Comparison of ENCODE assay signal across 9 mouse cellular contexts in the genomic region with DNA sequence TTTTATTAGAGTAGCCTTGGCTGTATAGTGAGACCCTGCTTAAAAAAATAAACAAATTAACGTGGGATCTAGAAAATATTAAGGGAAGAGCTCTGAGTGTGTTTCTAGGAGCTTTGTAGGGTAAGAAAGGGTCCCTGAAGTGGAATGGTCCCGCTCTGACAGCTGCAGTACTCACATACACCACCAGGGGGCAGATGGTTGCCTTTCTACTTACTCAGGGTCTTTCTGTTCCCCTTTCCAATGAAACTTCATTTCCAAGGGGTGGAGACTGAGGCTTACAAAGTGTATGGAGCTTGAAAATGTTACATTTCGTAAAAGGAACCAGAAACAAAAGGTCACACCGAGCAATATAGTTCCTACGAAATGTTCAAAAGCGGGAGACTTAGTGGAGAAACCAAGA. TPM values are rescaled to one million over a fixed set of nuclear protein-coding genes. Genes with fewer than 3 reads are reported as not detected.
DNase-seq lines count a peak whose midpoint lies in the region; ATAC-seq and TF ChIP-seq lines count a peak whose summit lies in the region.
"Had no signal": no experiment of that assay in that cellular context is flagged by ENCODE, and none has a peak within 500 bp of the region (broad histone marks: within the 10 kb centered on the region; RNA-seq: fewer than 3 reads in every experiment).

No protein-coding gene starts in this region.

- WGBS in kidney, embryonic 16.5 days, result 9% methylated on average over 6 of the region's 6 CpGs
- 8% methylated on average over 6 of the region's 6 CpGs for WGBS in embryonic facial prominence, embryonic 15.5 days
- WGBS in intestine, postnatal 0 days, result 10% methylated on average over 6 of the region's 6 CpGs
- WGBS in limb, embryonic 15.5 days, result 9% methylated on average over 6 of the region's 6 CpGs

- peaks cover 22% of the 10 kb centered on the region for H3K4me1 ChIP-seq in kidney, embryonic 16.5 days (ENCODE audit: insufficient read depth, low read length)
- H3K4me1 ChIP-seq in embryonic facial prominence, embryonic 15.5 days, result peaks cover 38% of the 10 kb centered on the region
- H3K4me1 ChIP-seq in intestine, postnatal 0 days (replicated peaks; ENCODE audit: control insufficient read depth, insufficient read depth, low read length), result no peaks in the 10 kb centered on the region
- peaks cover 35% of the 10 kb centered on the region for H3K4me1 ChIP-seq in limb, embryonic 15.5 days

- peak; percentile 89 for TF ChIP-seq CTCF in intestine, postnatal 0 days (IDR thresholded peaks at IDR 0.05; ENCODE audit: low read depth)

- no peak overlapping the region for H3K4me3 ChIP-seq in kidney, embryonic 16.5 days (ENCODE audit: low read length)
- no peak overlapping the region for H3K4me3 ChIP-seq in embryonic facial prominence, embryonic 15.5 days (replicated peaks)
- H3K4me3 ChIP-seq in intestine, postnatal 0 days (ENCODE audit: low read depth, low read length), result no peak overlapping the region
- no peak overlapping the region for H3K4me3 ChIP-seq in limb, embryonic 15.5 days
- H3K4me3 ChIP-seq: hindbrain, embryonic 15.5 days had no signal

- ATAC-seq in kidney, embryonic 16.5 days (ENCODE audit: low FRiP score, low TSS enrichment), result no peak
- ATAC-seq in embryonic facial prominence, embryonic 15.5 days (ENCODE audit: insufficient number of reproducible peaks, low FRiP score, low TSS enrichment, low read depth), result no peak
- no peak for ATAC-seq in intestine, postnatal 0 days
- ATAC-seq in limb, embryonic 15.5 days (ENCODE audit: insufficient number of reproducible peaks, low FRiP score, low TSS enrichment, low read depth), result no peak

- no peaks in the 10 kb centered on the region for H3K36me3 ChIP-seq in kidney, embryonic 16.5 days (ENCODE audit: insufficient read depth, low read length)
- no peaks in the 10 kb centered on the region for H3K36me3 ChIP-seq in embryonic facial prominence, embryonic 15.5 days
- H3K36me3 ChIP-seq in intestine, postnatal 0 days (ENCODE audit: control insufficient read depth, insufficient read depth), result no peaks in the 10 kb centered on the region
- no peaks in the 10 kb centered on the region for H3K36me3 ChIP-seq in limb, embryonic 15.5 days
- H3K36me3 ChIP-seq: hindbrain, embryonic 15.5 days had no signal

- peak; percentile 85 for DNase-seq in kidney, adult 18-20 months
- peak; percentile 81 for DNase-seq in adrenal gland, postnatal 14 days
- peak; percentile 70 for DNase-seq in ovary, postnatal 10 days (ENCODE audit: low spot score)
- peak; percentile 68 for DNase-seq in thymus, postnatal 25 days

- no peak overlapping the region for H3K27ac ChIP-seq in kidney, embryonic 16.5 days (ENCODE audit: low read length)
- no peak overlapping the region for H3K27ac ChIP-seq in embryonic facial prominence, embryonic 15.5 days (replicated peaks)
- H3K27ac ChIP-seq in intestine, postnatal 0 days (ENCODE audit: low read depth, low read length), result no peak overlapping the region
- no peak overlapping the region for H3K27ac ChIP-seq in limb, embryonic 15.5 days
- H3K27ac ChIP-seq: hindbrain, embryonic 15.5 days had no signal

- no peaks in the 10 kb centered on the region for H3K9me3 ChIP-seq in kidney, embryonic 16.5 days (ENCODE audit: low read length)
- no peaks in the 10 kb centered on the region for H3K9me3 ChIP-seq in embryonic facial prominence, embryonic 15.5 days (replicated peaks)
- H3K9me3 ChIP-seq in intestine, postnatal 0 days (ENCODE audit: control insufficient read depth), result no peaks in the 10 kb centered on the region
- no peaks in the 10 kb centered on the region for H3K9me3 ChIP-seq in limb, embryonic 15.5 days
- H3K9me3 ChIP-seq: hindbrain, embryonic 15.5 days had no signal

- no peak overlapping the region for H3K9ac ChIP-seq in kidney, embryonic 16.5 days (replicated peaks; ENCODE audit: low read length)
- H3K9ac ChIP-seq in embryonic facial prominence, embryonic 15.5 days, result no peak overlapping the region
- H3K9ac ChIP-seq in intestine, postnatal 0 days (ENCODE audit: low read depth, low read length), result no peak overlapping the region
- no peak overlapping the region for H3K9ac ChIP-seq in limb, embryonic 15.5 days
- H3K9ac ChIP-seq: hindbrain, embryonic 15.5 days had no signal

- H3K4me2 ChIP-seq in kidney, embryonic 16.5 days (replicated peaks; ENCODE audit: low read depth, low read length), result no peak overlapping the region
- 0 out of 2 replicates have a peak overlapping the region, but pooled peaks have one; percentile 24 for H3K4me2 ChIP-seq in embryonic facial prominence, embryonic 15.5 days (replicated peaks)
- H3K4me2 ChIP-seq in intestine, postnatal 0 days (replicated peaks; ENCODE audit: low read depth), result no peak overlapping the region
- H3K4me2 ChIP-seq in limb, embryonic 15.5 days, result peak overlapping the region; percentile 10; the same call in 1 of the 2 replicates
- H3K4me2 ChIP-seq: hindbrain, embryonic 15.5 days had no signal

- no peaks in the 10 kb centered on the region for H3K27me3 ChIP-seq in kidney, embryonic 16.5 days (ENCODE audit: insufficient read depth, low read length)
- H3K27me3 ChIP-seq in embryonic facial prominence, embryonic 15.5 days, result 0 out of 2 replicates have a peak, but pooled peaks cover 4% of the 10 kb centered on the region
- no peaks in the 10 kb centered on the region; the same call in 1 of the 2 replicates for H3K27me3 ChIP-seq in intestine, postnatal 0 days (replicated peaks; ENCODE audit: control insufficient read depth, insufficient read depth, low read length)
- H3K27me3 ChIP-seq in limb, embryonic 15.5 days, result no peaks in the 10 kb centered on the region

RNA-seq across cellular contexts. Expression of a gene that starts 1.6 kb away (rescaled TPM):
- polyA plus RNA-seq in kidney, embryonic 16.5 days (2015; fragmentation: Nextera tagmentation; extraction: Ambion mirVana), result 2.9 and 3.8 TPM in 2 replicates
- total RNA-seq in adrenal gland, postnatal 14 days (2021), result 21.8 and 22.0 TPM in 2 replicates
- 1.2 and 1.4 TPM in 2 replicates for polyA plus RNA-seq in embryonic facial prominence, embryonic 15.5 days (2015; fragmentation: Nextera tagmentation; extraction: Ambion mirVana)
- polyA plus RNA-seq in intestine, postnatal 0 days (2015; fragmentation: Nextera tagmentation; extraction: Ambion mirVana), result 1.1 and 1.9 TPM in 2 replicates
- 1.4 and 1.6 TPM in 2 replicates for polyA plus RNA-seq in limb, embryonic 15.5 days (2015; fragmentation: Nextera tagmentation; extraction: Ambion mirVana)

RNA-seq across cellular contexts. Expression of a gene that starts 2.9 kb away (rescaled TPM):
- 6.8 and 6.9 TPM in 2 replicates for polyA plus RNA-seq in kidney, embryonic 16.5 days (2015; fragmentation: Nextera tagmentation; extraction: Ambion mirVana)
- total RNA-seq in adrenal gland, postnatal 14 days (2021), result 45.1 and 45.2 TPM in 2 replicates
- polyA plus RNA-seq in embryonic facial prominence, embryonic 15.5 days (2015; fragmentation: Nextera tagmentation; extraction: Ambion mirVana), result 11.8 and 14.4 TPM in 2 replicates
- polyA plus RNA-seq in intestine, postnatal 0 days (2015; fragmentation: Nextera tagmentation; extraction: Ambion mirVana), result 4.2 and 4.7 TPM in 2 replicates
- 8.2 and 9.3 TPM in 2 replicates for polyA plus RNA-seq in limb, embryonic 15.5 days (2015; fragmentation: Nextera tagmentation; extraction: Ambion mirVana)

RNA-seq across cellular contexts. Expression of a gene that starts 46.7 kb away (rescaled TPM):
- polyA plus RNA-seq in kidney, embryonic 16.5 days (2015; fragmentation: Nextera tagmentation; extraction: Ambion mirVana), result 1.8 and 2.2 TPM in 2 replicates
- 6.7 and 8.6 TPM in 2 replicates for total RNA-seq in adrenal gland, postnatal 14 days (2021)
- polyA plus RNA-seq in embryonic facial prominence, embryonic 15.5 days (2015; fragmentation: Nextera tagmentation; extraction: Ambion mirVana), result 2.4 and 2.8 TPM in 2 replicates
- 3.4 TPM in 2 replicates for polyA plus RNA-seq in intestine, postnatal 0 days (2015; fragmentation: Nextera tagmentation; extraction: Ambion mirVana)
- polyA plus RNA-seq in limb, embryonic 15.5 days (2015; fragmentation: Nextera tagmentation; extraction: Ambion mirVana), result 1.8 and 2.0 TPM in 2 replicates

RNA-seq across cellular contexts. Expression of a gene that starts 46.7 kb away (rescaled TPM):
- 89.7 and 94.2 TPM in 2 replicates for polyA plus RNA-seq in kidney, embryonic 16.5 days (2015; fragmentation: Nextera tagmentation; extraction: Ambion mirVana)
- total RNA-seq in adrenal gland, postnatal 14 days (2021), result 69.4 and 71.2 TPM in 2 replicates
- polyA plus RNA-seq in embryonic facial prominence, embryonic 15.5 days (2015; fragmentation: Nextera tagmentation; extraction: Ambion mirVana), result 89.5 and 101 TPM in 2 replicates
- polyA plus RNA-seq in intestine, postnatal 0 days (2015; fragmentation: Nextera tagmentation; extraction: Ambion mirVana), result 108 and 118 TPM in 2 replicates
- 94.7 and 97.9 TPM in 2 replicates for polyA plus RNA-seq in limb, embryonic 15.5 days (2015; fragmentation: Nextera tagmentation; extraction: Ambion mirVana)

RNA-seq across cellular contexts. Expression of a gene that starts 56.1 kb away (rescaled TPM):
- polyA plus RNA-seq in kidney, embryonic 16.5 days (2015; fragmentation: Nextera tagmentation; extraction: Ambion mirVana), result 0.11 and 0.14 TPM in 2 replicates
- 0.15 and 0.83 TPM in 2 replicates for total RNA-seq in adrenal gland, postnatal 14 days (2021)
- 3.1 and 3.3 TPM in 2 replicates for polyA plus RNA-seq in embryonic facial prominence, embryonic 15.5 days (2015; fragmentation: Nextera tagmentation; extraction: Ambion mirVana)
- polyA plus RNA-seq in intestine, postnatal 0 days (2015; fragmentation: Nextera tagmentation; extraction: Ambion mirVana), result not detected in 2 replicates
- 1.7 and 2.5 TPM in 2 replicates for polyA plus RNA-seq in limb, embryonic 15.5 days (2015; fragmentation: Nextera tagmentation; extraction: Ambion mirVana)

Comparison
In these comparisons a context has a peak if more than half of its experiments do, and no peak if none do; other contexts are left out.
1. H3K4me2 ChIP-seq: peak in embryonic facial prominence, embryonic 15.5 days (single experiment) and limb, embryonic 15.5 days (single experiment); none in kidney, embryonic 16.5 days (single experiment) and intestine, postnatal 0 days (single experiment).
2. Peak in every context shown above with its lines, with median percentiles within 50 percentile points of each other: DNase-seq.